Mouse (Mus musculus): Measurements from ENCODE around the gene E2f4. TPM values are rescaled to one million over a fixed set of nuclear protein-coding genes. Genes with fewer than 3 reads are reported as not detected.

Gene E2f4
- total and polyA plus RNA-seq, 3 experiments, result 39.9 to 198 (median 51.0) TPM

DNA sequence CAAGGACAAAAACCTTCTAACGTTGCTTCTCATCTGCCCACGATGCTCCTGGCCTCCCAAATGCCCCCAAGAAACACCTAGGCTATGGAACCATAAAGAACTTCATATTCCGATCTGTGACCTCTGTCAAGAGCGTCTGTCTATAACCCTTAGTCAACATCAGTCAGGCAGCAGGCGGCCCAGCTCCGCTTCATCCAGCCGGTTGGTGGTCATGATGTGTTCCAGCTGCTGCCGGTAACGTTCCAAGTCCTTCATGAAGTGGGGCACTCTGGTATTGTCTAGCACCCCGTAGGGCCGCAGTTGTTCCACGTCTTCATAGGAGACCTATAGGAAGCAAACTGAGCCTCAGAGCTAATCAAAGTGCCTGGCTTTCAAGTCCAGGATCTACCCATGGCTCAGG is 15.6 kb upstream of the E2f4 start:
- dilution Hi-C loops (cut with MboI; ENCODE audit: extremely low pct_ligation_motif_present, extremely low pct_unique_long_range_greater_than_20kb, low sequenced_read_pairs), result no loop called here
- no peak overlapping the region for H3K4me3 ChIP-seq (replicated peaks in 1 of 3; ENCODE audit: low read depth in 2 of 3, low read length in 2 of 3, poor library complexity in 1 of 3)
- no peak overlapping the region for H3K4me2 ChIP-seq (ENCODE audit: insufficient read depth, low read depth, poor library complexity, severe bottlenecking)
- H3K9ac ChIP-seq (ENCODE audit: insufficient read depth, low read depth), result no peak overlapping the region
- no peaks in the 10 kb centered on the region for H3K9me3 ChIP-seq (replicated peaks; ENCODE audit: low read length)
- H3K79me2 ChIP-seq (replicated peaks; ENCODE audit: control insufficient read depth, extremely low read depth, insufficient read depth, poor library complexity, severe bottlenecking), result no peaks in the 10 kb centered on the region
- H3K36me3 ChIP-seq (replicated peaks in 1 of 2; ENCODE audit: control insufficient read depth in 1 of 2, insufficient read depth in 1 of 2, low read length in 1 of 2), result peaks cover 13 to 71% of the 10 kb centered on the region in 2 experiments
- H3K4me1 ChIP-seq (ENCODE audit: control insufficient read depth in 1 of 2, insufficient read depth in 2 of 2), result peaks cover 2 to 6% of the 10 kb centered on the region in 2 experiments; a peak in 3 of 4 replicates
- no peak overlapping the region for H3K27ac ChIP-seq (ENCODE audit: insufficient read depth, low read depth)
- H3K27me3 ChIP-seq (replicated peaks), result no peaks in the 10 kb centered on the region
- DNase-seq (ENCODE audit: extremely low read depth), result no peak
- in situ Hi-C loops (cut with MboI; ENCODE audit: low pct_ligation_motif_present, low pct_unique_long_range_greater_than_20kb, low sequenced_read_pairs), result loop anchor here (10.0 kb wide), 1 partner anchor 157 kb away; no protein-coding TSS in a partner anchor
- no peak for TF ChIP-seq MEF2A (IDR thresholded peaks at IDR 0.05; ENCODE audit: borderline replicate concordance, low read depth, low read length)
- TF ChIP-seq KAT2A (IDR thresholded peaks at IDR 0.05; ENCODE audit: insufficient replicate concordance, low read length), result no peak
- TF ChIP-seq SIN3A (IDR thresholded peaks at IDR 0.05; ENCODE audit: low read length), result no peak
- TF ChIP-seq TCF12 (IDR thresholded peaks at IDR 0.05; ENCODE audit: low read depth, low read length), result no peak
- no peak for TF ChIP-seq POLR2A (IDR thresholded peaks at IDR 0.05; ENCODE audit: low read depth, low read length)
- no peak for TF ChIP-seq HCFC1 (IDR thresholded peaks at IDR 0.05; ENCODE audit: low read depth, low read length)
- TF ChIP-seq GABPA (IDR thresholded peaks at IDR 0.05; ENCODE audit: insufficient replicate concordance, low read depth, low read length), result no peak
- TF ChIP-seq E2F4 (IDR thresholded peaks at IDR 0.05; ENCODE audit: insufficient replicate concordance, low read depth, low read length), result no peak
- no peak for TF ChIP-seq JUND (conservative IDR thresholded peaks at IDR 0.05; ENCODE audit: low read depth, low read length)
- TF ChIP-seq CHD1 (IDR thresholded peaks at IDR 0.05; ENCODE audit: low read depth, low read length), result no peak
- TF ChIP-seq MAFK (IDR thresholded peaks at IDR 0.05; ENCODE audit: insufficient replicate concordance, low read length), result no peak
- TF ChIP-seq MAX (IDR thresholded peaks at IDR 0.05; ENCODE audit: low read length), result no peak
- TF ChIP-seq CHD2 (IDR thresholded peaks at IDR 0.05; ENCODE audit: low read length), result no peak
- no peak for TF ChIP-seq ZMIZ1 (IDR thresholded peaks at IDR 0.05; ENCODE audit: low read depth, low read length)
- no peak for TF ChIP-seq USF2 (conservative IDR thresholded peaks at IDR 0.05; ENCODE audit: low read depth, low read length)
- no peak for TF ChIP-seq MYC (IDR thresholded peaks at IDR 0.05; ENCODE audit: low read depth, low read length)
- no peak for TF ChIP-seq NELFE (IDR thresholded peaks at IDR 0.05; ENCODE audit: low read depth, low read length)
- no peak for TF ChIP-seq ZNF384 (IDR thresholded peaks at IDR 0.05; ENCODE audit: low read depth, low read length)
- TF ChIP-seq POLR2AphosphoS2 (IDR thresholded peaks at IDR 0.05; ENCODE audit: low read depth, low read length), result no peak

DNA sequence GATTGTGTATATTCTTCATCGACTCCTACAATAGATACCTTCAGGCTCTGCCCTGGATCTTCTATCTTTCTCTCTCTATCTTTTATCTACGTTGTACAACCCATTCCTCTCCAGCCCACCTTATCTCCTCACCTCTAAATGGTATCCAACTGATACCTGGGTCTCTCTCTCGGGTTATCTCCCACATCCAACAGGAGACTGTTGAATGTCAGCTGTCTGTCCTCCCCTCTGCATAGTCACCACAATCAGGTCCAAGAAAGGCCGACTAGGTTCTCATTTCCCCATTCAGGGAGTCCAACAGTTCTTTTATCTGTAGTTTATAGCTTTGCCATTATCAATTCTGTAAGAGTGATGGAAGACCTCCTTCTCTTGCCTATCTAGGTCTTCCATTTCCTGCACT is 15.2 kb upstream of the E2f4 start:
- dilution Hi-C loops (cut with MboI; ENCODE audit: extremely low pct_ligation_motif_present, extremely low pct_unique_long_range_greater_than_20kb, low sequenced_read_pairs), result no loop called here
- Histone ChIP-seq H3K4me2 (ENCODE audit: insufficient read depth, low read depth, poor library complexity, severe bottlenecking) (no peak overlapping the region), H3K27me3 (replicated peaks) (no peaks in the 10 kb centered on the region), H3K4me1 (ENCODE audit: control insufficient read depth in 1 of 2, insufficient read depth in 2 of 2) (peaks cover 2 to 6% of the 10 kb centered on the region in 2 experiments; a peak in 3 of 4 replicates), H3K9me3 (replicated peaks; ENCODE audit: low read length) (no peaks in the 10 kb centered on the region), H3K36me3 (replicated peaks in 1 of 2; ENCODE audit: control insufficient read depth in 1 of 2, insufficient read depth in 1 of 2, low read length in 1 of 2) (peaks cover 13 to 70% of the 10 kb centered on the region in 2 experiments), H3K27ac (ENCODE audit: insufficient read depth, low read depth) (no peak overlapping the region), H3K4me3 (replicated peaks in 1 of 3; ENCODE audit: low read depth in 2 of 3, low read length in 2 of 3, poor library complexity in 1 of 3) (no peak overlapping the region), H3K79me2 (replicated peaks; ENCODE audit: control insufficient read depth, extremely low read depth, insufficient read depth, poor library complexity, severe bottlenecking) (no peaks in the 10 kb centered on the region), H3K9ac (ENCODE audit: insufficient read depth, low read depth) (no peak overlapping the region)
- TF ChIP-seq SIN3A (IDR thresholded peaks at IDR 0.05; ENCODE audit: low read length), result no peak
- TF ChIP-seq HCFC1 (IDR thresholded peaks at IDR 0.05; ENCODE audit: low read depth, low read length), result no peak
- no peak for TF ChIP-seq CTCF (conservative IDR thresholded peaks at IDR 0.05 in 1 of 2, IDR thresholded peaks at IDR 0.05 in 1 of 2; ENCODE audit: low read depth in 2 of 2, low read length in 2 of 2)
- TF ChIP-seq IRF4 (IDR thresholded peaks at IDR 0.05; ENCODE audit: low read depth, low read length), result no peak
- no peak for TF ChIP-seq CHD1 (IDR thresholded peaks at IDR 0.05; ENCODE audit: low read depth, low read length)
- no peak for TF ChIP-seq EP300 (IDR thresholded peaks at IDR 0.05; ENCODE audit: low read length)
- TF ChIP-seq ZC3H11A (IDR thresholded peaks at IDR 0.05; ENCODE audit: low read depth, low read length), result no peak
- TF ChIP-seq ZNF384 (IDR thresholded peaks at IDR 0.05; ENCODE audit: low read depth, low read length), result no peak
- no peak for TF ChIP-seq POLR2AphosphoS2 (IDR thresholded peaks at IDR 0.05; ENCODE audit: low read depth, low read length)
- TF ChIP-seq RCOR1 (conservative IDR thresholded peaks at IDR 0.05; ENCODE audit: low read depth, low read length), result no peak
- no peak for TF ChIP-seq TBP (conservative IDR thresholded peaks at IDR 0.05; ENCODE audit: low read depth, low read length)
- no peak for TF ChIP-seq MEF2A (IDR thresholded peaks at IDR 0.05; ENCODE audit: borderline replicate concordance, low read depth, low read length)
- no peak for TF ChIP-seq MAX (IDR thresholded peaks at IDR 0.05; ENCODE audit: low read length)
- no peak for TF ChIP-seq JUND (conservative IDR thresholded peaks at IDR 0.05; ENCODE audit: low read depth, low read length)
- TF ChIP-seq POLR2A (IDR thresholded peaks at IDR 0.05; ENCODE audit: low read depth, low read length), result no peak
- TF ChIP-seq ZKSCAN1 (IDR thresholded peaks at IDR 0.05; ENCODE audit: borderline replicate concordance, low read depth, low read length), result no peak
- no peak for TF ChIP-seq USF1 (IDR thresholded peaks at IDR 0.05; ENCODE audit: low read depth, low read length)
- no peak for TF ChIP-seq ETS1 (conservative IDR thresholded peaks at IDR 0.05; ENCODE audit: low read depth, low read length)
- no peak for TF ChIP-seq MAFK (IDR thresholded peaks at IDR 0.05; ENCODE audit: insufficient replicate concordance, low read length)
- TF ChIP-seq USF2 (conservative IDR thresholded peaks at IDR 0.05; ENCODE audit: low read depth, low read length), result no peak
- in situ Hi-C loops (cut with MboI; ENCODE audit: low pct_ligation_motif_present, low pct_unique_long_range_greater_than_20kb, low sequenced_read_pairs), result loop anchor here (10.0 kb wide), 1 partner anchor 157 kb away; no protein-coding TSS in a partner anchor
- DNase-seq (ENCODE audit: extremely low read depth), result no peak

Measured in CH12.LX (cell line).